Mouse (Mus musculus) B cell, adult 67 days (primary cell): ENCODE data around the gene Vps16. TPM values are rescaled to one million over a fixed set of nuclear protein-coding genes. Genes with fewer than 3 reads are reported as not detected.

Experiments used
- total RNA-seq, 2 experiments: library from RNA; stranded (reverse); gene quantifications; 4 replicates each; pipeline ENCODE4 v1.2.4; 2023

Vps16 gene
- total RNA-seq, result 100 to 1,000 TPM; 156 to 175 TPM

DNA sequence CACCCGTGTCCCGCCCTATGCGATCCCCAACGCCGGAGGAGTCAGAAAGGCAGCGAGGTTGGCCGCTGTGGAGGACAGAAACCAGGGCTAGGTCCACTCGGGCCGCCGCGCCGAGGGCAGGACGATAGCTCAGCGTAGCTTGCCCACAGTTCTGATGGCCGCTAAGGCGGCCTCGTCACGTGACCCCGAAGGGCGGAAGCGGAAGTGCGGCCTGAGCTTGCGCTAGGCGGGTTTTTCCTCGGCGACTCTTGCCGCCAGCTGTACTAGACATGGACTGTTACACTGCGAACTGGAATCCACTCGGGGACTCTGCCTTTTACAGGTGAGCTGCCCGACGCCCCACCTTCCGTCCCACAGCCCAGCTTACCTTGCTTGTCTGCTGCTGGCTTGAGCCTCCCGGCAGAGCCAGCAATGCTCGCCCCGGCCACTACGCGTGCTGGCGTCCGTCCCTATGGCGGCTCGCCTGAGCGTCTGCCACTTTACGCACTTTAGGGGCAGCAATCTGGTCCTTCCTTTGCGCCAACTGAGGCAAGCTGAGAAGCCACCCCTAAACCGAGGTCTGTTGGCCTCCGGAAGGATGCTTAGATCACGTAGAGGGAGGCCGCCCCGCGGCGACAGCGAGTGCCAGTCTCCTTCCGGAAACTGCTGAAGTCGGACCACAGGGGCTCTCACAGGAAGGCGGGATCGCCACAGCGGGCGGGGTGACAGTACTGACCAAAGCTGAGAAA, at the start of gene Vps16, which contains the start of gene Pced1a:
Vps16 (plus strand) TSS at position 214 of the 728 bp plus-strand sequence.
Pced1a (minus strand) TSS at position 576 of the 728 bp plus-strand sequence.

DNA sequence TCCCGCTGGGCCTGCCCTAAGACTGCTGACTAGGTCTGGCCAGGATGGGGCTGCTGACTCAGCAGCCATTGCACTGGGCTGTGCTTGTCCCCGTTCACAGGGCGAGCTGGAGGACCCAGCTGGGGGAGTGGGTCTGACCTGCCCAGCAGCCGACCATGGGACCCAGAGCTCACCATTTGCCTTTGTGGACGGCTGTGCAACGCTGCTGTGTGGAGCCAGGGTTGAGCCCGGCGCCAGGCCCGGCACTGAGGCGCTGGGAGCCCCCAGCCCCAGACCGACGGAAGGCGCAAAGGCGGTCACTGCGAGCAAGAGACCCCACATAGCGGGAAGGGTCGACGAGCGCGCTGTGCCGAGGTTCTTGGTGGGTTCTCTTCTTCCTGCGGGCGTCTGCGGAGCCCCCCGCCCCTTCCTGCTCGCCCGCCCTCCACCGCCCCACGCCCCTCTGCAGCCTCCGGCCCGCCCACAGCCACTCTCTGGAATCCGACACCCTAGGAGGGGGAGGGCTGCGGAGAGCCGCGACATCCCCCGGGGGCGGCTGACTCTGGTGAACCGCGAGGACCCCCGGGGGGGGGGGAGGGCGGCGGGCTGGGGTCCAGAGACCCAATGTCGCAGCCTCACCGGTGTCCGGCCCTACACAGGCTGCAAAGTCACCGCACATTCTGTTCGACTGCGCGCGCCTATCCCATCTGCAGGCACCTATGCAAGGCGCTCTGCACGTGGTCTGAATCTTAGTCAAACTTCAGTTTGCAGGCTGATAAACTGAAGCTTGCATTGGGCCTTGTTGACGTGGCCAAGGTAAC, 26.8 kb upstream of the Vps16 start, which contains the start of gene Cpxm1:
Cpxm1 (minus strand) TSS at position 389 of the 800 bp plus-strand sequence.

GRCm38 (mm10) chr2:130404939-130405338, 19.2 kb upstream of the Vps16 start, which contains the start of the genes Gm28372 and 1700020A23Rik:
TSS of gene Gm28372 (plus strand) at chr2:130405239.
TSS of gene 1700020A23Rik (plus strand) at chr2:130405259.

GRCm38 (mm10) chr2:130406178-130406577, 18.0 kb upstream of the Vps16 start, which contains the start of gene Tmem239:
TSS of gene Tmem239 (plus strand) at chr2:130406478.

DNA sequence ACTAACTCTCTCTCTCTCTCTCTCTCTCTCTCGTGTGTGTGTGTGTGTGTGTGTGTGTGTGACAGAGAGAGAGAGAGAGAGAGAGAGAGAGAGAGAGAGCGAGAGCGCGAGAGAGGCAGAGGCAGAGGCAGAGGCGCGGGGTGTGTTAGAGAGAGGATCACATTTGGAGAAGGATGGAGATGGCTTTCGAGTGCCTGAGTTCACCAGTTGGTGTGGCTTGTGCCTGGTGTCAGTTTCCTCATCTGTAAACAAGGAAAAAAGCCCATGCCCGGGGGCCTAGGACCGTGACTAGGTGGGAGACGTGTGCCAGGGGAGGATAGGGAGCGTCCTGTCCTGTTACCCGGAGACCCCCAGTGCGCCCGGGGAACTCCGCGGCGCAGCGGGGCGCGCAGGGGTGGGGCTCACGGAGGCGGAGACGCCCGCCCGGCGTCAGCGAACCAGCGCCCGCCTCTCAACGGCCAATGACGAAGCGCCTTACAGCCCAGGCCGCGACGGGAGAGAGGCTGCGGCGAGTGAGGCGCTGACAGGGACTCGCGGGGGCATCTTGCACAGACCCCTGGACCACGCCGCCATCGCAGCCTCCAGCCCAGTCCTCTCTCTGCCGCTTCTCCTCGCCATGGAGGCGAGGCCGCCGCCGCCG, 25.8 kb downstream of the Vps16 start, which contains the start of gene Ptpra:
Ptpra (plus strand) TSS at position 485 of the 640 bp plus-strand sequence.

Other genes starting within 250 kb of the Vps16 start
- 100 to 1,000 TPM; 172 TPM for gene Snrpb, start 244.9 kb upstream of the Vps16 start, total RNA-seq
- gene Tmc2, start 229.1 kb upstream of the Vps16 start, total RNA-seq, result not detected
- gene Nop56, start 149.9 kb upstream of the Vps16 start, total RNA-seq, result 100 to 1,000 TPM; 315 to 340 TPM
- gene Idh3b, start 139.8 kb upstream of the Vps16 start, total RNA-seq, result 100 to 1,000 TPM; 127 to 154 TPM
- gene Ebf4, start 129.2 kb upstream of the Vps16 start, total RNA-seq, result not detected
- gene Cpxm1, start 26.8 kb upstream of the Vps16 start, total RNA-seq, result 1 to 10 TPM in 1 of 2 experiments, not detected in 1; 1.2 TPM
- gene Gm28372, start 19.1 kb upstream of the Vps16 start, total RNA-seq, result not detected
- not detected for gene 1700020A23Rik, start 19.1 kb upstream of the Vps16 start, total RNA-seq
- gene Tmem239, start 17.9 kb upstream of the Vps16 start, total RNA-seq, result not detected
- gene Pced1a, start 362 bp downstream of the Vps16 start, total RNA-seq, result 10 to 100 TPM; 22.2 to 26.2 TPM
- gene Ptpra, start 25.9 kb downstream of the Vps16 start, total RNA-seq, result 100 to 1,000 TPM; 104 to 116 TPM
- gene Mrps26, start 139.4 kb downstream of the Vps16 start, total RNA-seq, result 10 to 100 TPM; 51.4 to 51.5 TPM
- gene Oxt, start 151.8 kb downstream of the Vps16 start, total RNA-seq, result not detected
- gene Avp, start 158.2 kb downstream of the Vps16 start, total RNA-seq, result not detected
- gene Fastkd5, start 205.7 kb downstream of the Vps16 start, total RNA-seq, result 10 to 100 TPM; 11.4 to 13.1 TPM
- 1 to 10 TPM; 5.8 to 9.7 TPM for gene Ubox5, start 205.7 kb downstream of the Vps16 start, total RNA-seq
- 1 to 10 TPM; 5.4 to 5.9 TPM for gene Lzts3, start 218.5 kb downstream of the Vps16 start, total RNA-seq
- 100 to 1,000 TPM; 143 to 150 TPM for gene Ddrgk1, start 240.3 kb downstream of the Vps16 start, total RNA-seq
- gene Itpa, start 243.3 kb downstream of the Vps16 start, total RNA-seq, result 10 to 100 TPM; 17.8 to 22.2 TPM